Mouse (Mus musculus): ENCODE results near the gene H2-D1. TPM values are rescaled to one million over a fixed set of nuclear protein-coding genes. Genes with fewer than 3 reads are reported as not detected.

H2-D1 gene
- polyA plus RNA-seq, 1 experiment from 2014 or later, result 134 TPM

DNA sequence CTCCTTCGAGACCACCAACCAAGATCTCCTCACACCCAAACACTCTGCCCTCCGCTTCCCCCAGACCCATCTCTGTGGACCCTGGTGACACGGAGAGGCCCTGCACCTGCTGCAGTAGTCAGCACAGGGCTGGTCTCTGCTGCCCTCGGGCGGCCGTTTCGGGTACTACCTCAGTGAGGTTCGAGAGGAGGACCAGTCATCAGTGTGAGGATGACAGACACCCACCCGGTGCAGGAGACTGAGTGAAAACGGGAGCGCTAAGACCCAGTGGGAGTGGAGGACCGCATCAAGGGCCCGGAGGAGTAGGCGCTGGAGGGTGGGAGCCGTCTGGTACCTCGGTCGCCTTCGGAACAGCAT, 26.2 kb upstream of the H2-D1 start:
- peaks cover 34% of the 10 kb centered on the region for H3K4me1 ChIP-seq (ENCODE audit: control insufficient read depth, insufficient read depth, low read depth, low read length)
- H3K9ac ChIP-seq (ENCODE audit: low read depth, low read length), result peak overlapping the region; percentile 75
- H3K36me3 ChIP-seq (ENCODE audit: control insufficient read depth, insufficient read depth, low read length), result peaks cover 2% of the 10 kb centered on the region; the same call in 1 of the 2 replicates
- WGBS, result 1% methylated on average over 18 of the region's 18 CpGs
- ATAC-seq, result peak; percentile 85
- H3K4me2 ChIP-seq (ENCODE audit: low read length), result peak overlapping the region; percentile 89
- peak overlapping the region; percentile 95 for H3K27ac ChIP-seq (ENCODE audit: low read depth, low read length)
- no peaks in the 10 kb centered on the region for H3K27me3 ChIP-seq (replicated peaks; ENCODE audit: control insufficient read depth, insufficient read depth, low read length)
- H3K9me3 ChIP-seq (ENCODE audit: control insufficient read depth, low read length), result no peaks in the 10 kb centered on the region
- H3K4me3 ChIP-seq (ENCODE audit: low read length), result peak overlapping the region; percentile 54

DNA sequence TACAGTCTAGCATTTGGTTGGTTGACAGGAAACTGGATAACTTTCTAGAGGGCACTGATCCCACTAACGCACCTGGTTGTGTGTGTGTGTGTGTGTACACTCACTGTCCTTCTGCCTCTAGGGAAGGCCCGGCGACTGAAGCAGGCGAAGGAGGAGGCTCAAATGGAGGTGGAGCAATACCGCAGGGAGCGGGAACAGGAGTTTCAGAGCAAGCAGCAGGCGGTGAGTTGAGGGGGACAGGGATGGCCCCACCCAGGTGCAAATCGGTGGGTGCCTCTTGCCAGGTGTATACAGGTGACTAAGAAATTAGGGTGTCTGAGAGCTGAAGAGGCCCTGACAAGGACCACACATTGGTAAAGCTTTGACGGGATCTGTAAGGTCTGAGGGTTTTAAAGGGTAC, 25.5 kb upstream of the H2-D1 start:
- peaks cover 30% of the 10 kb centered on the region for H3K4me1 ChIP-seq (ENCODE audit: control insufficient read depth, insufficient read depth, low read depth, low read length)
- H3K9me3 ChIP-seq (ENCODE audit: control insufficient read depth, low read length), result no peaks in the 10 kb centered on the region
- peak overlapping the region; percentile 54 for H3K4me3 ChIP-seq (ENCODE audit: low read length)
- H3K27ac ChIP-seq (ENCODE audit: low read depth, low read length), result peak overlapping the region; percentile 95
- peak overlapping the region; percentile 75 for H3K9ac ChIP-seq (ENCODE audit: low read depth, low read length)
- ATAC-seq, result no peak
- H3K36me3 ChIP-seq (ENCODE audit: control insufficient read depth, insufficient read depth, low read length), result peaks cover 2% of the 10 kb centered on the region; the same call in 1 of the 2 replicates
- H3K27me3 ChIP-seq (replicated peaks; ENCODE audit: control insufficient read depth, insufficient read depth, low read length), result no peaks in the 10 kb centered on the region
- WGBS, result 69% methylated on average over 9 of the region's 9 CpGs
- peak overlapping the region; percentile 89 for H3K4me2 ChIP-seq (ENCODE audit: low read length)

DNA sequence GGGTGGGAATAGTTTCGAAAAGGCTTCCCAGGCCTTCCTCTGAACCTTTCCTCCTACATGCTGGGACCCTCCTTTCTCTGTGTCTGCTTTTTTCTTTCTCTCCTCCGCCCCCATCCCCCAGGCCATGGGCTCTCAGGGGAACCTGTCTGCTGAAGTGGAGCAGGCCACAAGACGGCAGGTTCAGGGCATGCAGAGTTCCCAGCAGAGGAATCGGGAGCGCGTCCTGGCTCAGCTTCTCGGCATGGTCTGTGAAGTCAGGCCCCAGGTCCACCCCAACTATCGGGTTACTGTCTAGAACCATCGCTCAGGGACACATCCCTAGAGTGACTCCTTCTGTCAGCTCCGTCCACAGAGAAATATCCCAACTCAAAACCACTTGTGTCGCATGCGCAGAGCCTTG, 25.0 kb upstream of the H2-D1 start:
- Histone ChIP-seq H3K4me1 (ENCODE audit: control insufficient read depth, insufficient read depth, low read depth, low read length) (peaks cover 26% of the 10 kb centered on the region), H3K27ac (ENCODE audit: low read depth, low read length) (no peak overlapping the region), H3K27me3 (replicated peaks; ENCODE audit: control insufficient read depth, insufficient read depth, low read length) (no peaks in the 10 kb centered on the region), H3K9me3 (ENCODE audit: control insufficient read depth, low read length) (no peaks in the 10 kb centered on the region), H3K4me2 (ENCODE audit: low read length) (peak overlapping the region; percentile 89), H3K9ac (ENCODE audit: low read depth, low read length) (peak overlapping the region; percentile 75; the same call in 1 of the 2 replicates), H3K4me3 (ENCODE audit: low read length) (peak overlapping the region; percentile 54; the same call in 1 of the 2 replicates), H3K36me3 (ENCODE audit: control insufficient read depth, insufficient read depth, low read length) (peaks cover 2% of the 10 kb centered on the region; the same call in 1 of the 2 replicates)
- no peak for ATAC-seq
- WGBS, result 84% methylated on average over 12 of the region's 12 CpGs

DNA sequence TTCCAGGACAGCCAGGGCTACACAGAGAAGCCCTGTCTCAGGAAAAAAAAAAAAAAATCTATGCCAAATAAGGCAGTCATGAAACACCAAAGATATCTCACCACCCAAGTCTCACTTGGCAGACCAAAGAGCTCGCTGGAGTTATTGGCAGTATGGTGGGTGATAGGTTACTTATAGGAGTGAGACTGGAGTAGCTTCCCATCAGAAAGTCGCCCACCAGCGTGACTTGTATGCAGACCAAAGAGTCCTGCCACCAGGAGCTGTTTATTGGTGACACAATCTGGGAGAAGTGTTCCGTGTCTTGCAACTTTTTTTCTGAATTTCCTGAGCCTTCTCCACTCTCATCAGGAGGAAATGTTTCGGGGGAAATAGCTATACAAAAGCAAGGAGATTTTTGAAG, 22.8 kb upstream of the H2-D1 start:
- Histone ChIP-seq H3K27me3 (replicated peaks; ENCODE audit: control insufficient read depth, insufficient read depth, low read length) (no peaks in the 10 kb centered on the region), H3K9ac (ENCODE audit: low read depth, low read length) (no peak overlapping the region), H3K36me3 (ENCODE audit: control insufficient read depth, insufficient read depth, low read length) (peaks cover 15% of the 10 kb centered on the region), H3K4me3 (ENCODE audit: low read length) (no peak overlapping the region), H3K4me1 (ENCODE audit: control insufficient read depth, insufficient read depth, low read depth, low read length) (peaks cover 34% of the 10 kb centered on the region), H3K4me2 (ENCODE audit: low read length) (no peak overlapping the region), H3K27ac (ENCODE audit: low read depth, low read length) (no peak overlapping the region), H3K9me3 (ENCODE audit: control insufficient read depth, low read length) (no peaks in the 10 kb centered on the region)
- 79% methylated on average over 5 of the region's 5 CpGs for WGBS
- ATAC-seq, result no peak

DNA sequence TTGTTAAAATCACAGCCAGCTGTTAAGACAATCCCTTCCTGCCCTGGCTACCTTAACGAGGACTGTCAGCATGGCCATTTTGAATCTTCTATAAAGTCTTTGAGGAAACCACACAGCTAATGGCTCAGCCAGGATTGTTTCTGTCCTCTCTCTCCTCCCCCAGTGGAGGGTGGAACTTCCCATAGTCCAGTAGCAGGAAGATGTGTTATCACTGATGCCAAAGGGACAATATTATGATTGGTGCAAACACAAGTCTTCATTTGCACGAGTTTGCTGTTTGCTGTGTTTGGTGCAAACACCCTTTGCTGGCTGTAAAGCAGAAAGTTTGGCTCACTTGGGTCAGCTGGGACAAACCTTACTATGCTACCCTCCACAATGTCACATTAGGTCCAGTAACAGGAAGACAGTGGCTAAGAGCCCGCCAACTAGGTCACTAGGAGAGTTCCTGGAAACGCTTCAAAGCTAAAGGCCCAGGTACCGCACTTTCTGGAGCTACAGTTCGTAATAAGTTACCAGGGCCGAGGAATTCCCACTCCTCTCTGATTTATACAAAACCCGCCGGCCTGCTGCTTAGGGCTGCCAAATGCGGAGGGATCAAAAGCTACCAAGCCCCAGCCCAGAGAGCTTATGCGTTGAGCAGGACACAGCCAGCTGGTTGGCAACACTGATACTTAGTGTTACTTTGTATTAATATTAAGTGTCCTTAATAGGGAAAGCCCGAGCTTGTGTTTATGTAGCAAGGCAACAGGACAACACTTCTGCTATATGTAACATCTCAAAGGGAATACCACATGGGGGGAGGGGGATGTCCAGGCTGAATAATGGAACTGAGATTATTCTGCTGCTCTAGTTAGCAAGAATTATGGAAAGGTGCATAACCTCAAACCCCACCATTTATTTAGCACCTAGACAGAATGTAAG, 21.9 kb upstream of the H2-D1 start:
- Histone ChIP-seq H3K4me2 (ENCODE audit: low read length) (peak overlapping the region; percentile 78), H3K27me3 (replicated peaks; ENCODE audit: control insufficient read depth, insufficient read depth, low read length) (no peaks in the 10 kb centered on the region), H3K27ac (ENCODE audit: low read depth, low read length) (peak overlapping the region; percentile 89), H3K36me3 (ENCODE audit: control insufficient read depth, insufficient read depth, low read length) (peaks cover 21% of the 10 kb centered on the region), H3K9me3 (ENCODE audit: control insufficient read depth, low read length) (no peaks in the 10 kb centered on the region), H3K4me1 (ENCODE audit: control insufficient read depth, insufficient read depth, low read depth, low read length) (peaks cover 41% of the 10 kb centered on the region), H3K9ac (ENCODE audit: low read depth, low read length) (peak overlapping the region; percentile 64), H3K4me3 (ENCODE audit: low read length) (peak overlapping the region; percentile 69)
- WGBS, result 30% methylated on average over 12 of the region's 12 CpGs
- ATAC-seq, result peak; percentile 1; the same call in 1 of the 2 replicates

DNA sequence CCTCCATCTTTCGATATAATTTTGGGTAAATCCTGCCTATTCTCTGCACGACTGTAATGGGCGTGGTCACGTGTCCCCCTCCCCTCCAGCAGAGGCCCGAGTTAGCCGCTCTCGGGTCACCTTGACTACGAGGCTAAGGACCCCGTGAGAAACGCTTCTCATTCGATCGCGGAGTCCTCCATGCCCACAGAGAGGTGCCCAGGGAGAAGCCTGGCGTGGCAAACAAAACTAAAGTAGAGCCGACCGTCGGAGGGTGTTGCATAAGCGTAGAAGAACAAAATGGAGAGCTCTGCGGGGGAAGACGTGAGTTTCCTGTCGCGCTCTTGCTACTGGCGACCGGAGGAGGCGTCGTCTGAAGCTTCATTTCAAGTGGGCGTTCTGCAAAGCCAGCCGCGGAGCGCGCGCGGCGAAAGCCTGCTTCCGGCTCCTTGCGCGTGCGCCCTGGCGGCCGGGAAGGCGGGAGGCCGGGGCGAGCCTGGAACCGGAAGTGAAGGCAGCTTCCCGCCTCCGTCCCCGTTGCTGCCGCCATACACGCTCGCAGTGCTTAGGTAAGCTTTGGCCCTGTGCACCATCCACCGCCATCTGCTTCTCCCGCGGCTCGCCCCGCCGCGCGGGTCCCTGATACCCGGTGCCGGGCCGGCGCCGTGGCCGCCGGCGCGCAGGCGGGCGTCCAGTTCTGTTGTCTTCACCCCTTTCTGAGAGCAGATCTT, 21.1 kb upstream of the H2-D1 start, which contains the start of gene Ddx39b:
Ddx39b (plus strand) TSS at position 442 of the 710 bp plus-strand sequence.
- no peaks in the 10 kb centered on the region for H3K9me3 ChIP-seq (ENCODE audit: control insufficient read depth, low read length)
- 0% methylated on average over 68 of the region's 69 CpGs for WGBS
- H3K27ac ChIP-seq (ENCODE audit: low read depth, low read length), result peak within 1 kb of the TSS; percentile 89
- peaks cover 49% of the 10 kb centered on the region for H3K4me1 ChIP-seq (ENCODE audit: control insufficient read depth, insufficient read depth, low read depth, low read length)
- peaks cover 28% of the 10 kb centered on the region for H3K36me3 ChIP-seq (ENCODE audit: control insufficient read depth, insufficient read depth, low read length)
- peak within 1 kb of the TSS; percentile 78 for H3K4me2 ChIP-seq (ENCODE audit: low read length)
- ATAC-seq, result peak; percentile 91
- H3K9ac ChIP-seq (ENCODE audit: low read depth, low read length), result peak within 1 kb of the TSS; percentile 95
- H3K4me3 ChIP-seq (ENCODE audit: low read length), result peak within 1 kb of the TSS; percentile 69
- H3K27me3 ChIP-seq (replicated peaks; ENCODE audit: control insufficient read depth, insufficient read depth, low read length), result no peaks in the 10 kb centered on the region

DNA sequence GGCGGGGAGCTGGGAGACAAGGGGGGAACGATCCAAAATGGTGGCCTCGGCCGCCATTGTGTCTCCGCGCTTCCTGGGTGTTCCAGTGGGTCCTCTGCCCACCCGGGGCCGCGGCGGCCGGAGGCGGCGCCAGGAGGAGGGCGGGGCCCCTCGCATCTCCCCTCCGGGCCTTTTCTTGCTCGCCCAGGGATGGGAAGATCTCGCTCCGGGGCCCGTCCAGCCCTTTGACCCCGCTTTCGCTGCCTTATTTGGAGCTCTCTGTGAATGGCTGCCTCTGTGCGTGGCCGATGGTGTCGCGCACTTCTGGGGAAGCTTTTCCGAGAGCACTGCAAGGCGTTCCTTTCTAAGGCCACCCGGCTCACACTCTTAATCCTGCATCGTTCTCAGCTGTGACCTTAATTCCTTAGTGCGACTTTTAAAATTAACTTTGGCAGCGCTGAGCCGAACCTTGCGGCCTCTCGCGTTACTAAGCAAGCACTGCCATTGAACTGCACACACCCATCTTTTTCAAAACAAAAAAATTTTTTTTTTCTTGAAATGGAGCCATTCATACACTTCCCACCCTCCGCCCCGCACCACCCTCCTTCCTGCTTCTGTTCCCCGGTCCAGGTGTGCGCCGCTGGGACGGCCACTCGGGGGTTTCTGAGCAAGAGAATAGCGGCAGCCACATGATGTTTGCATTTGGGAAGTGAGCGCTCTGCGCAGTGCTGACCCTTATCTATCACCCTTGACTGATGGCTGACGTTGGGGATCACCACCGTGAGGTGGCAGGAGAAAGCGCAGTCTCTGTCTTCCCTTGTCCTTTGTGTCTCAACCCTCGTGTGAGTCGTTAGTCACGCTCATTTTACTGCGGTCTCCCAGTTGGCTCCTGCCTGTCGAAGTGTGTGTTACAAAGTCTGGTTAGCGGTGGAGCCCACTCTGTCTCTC, 20.3 kb upstream of the H2-D1 start:
- WGBS, result under 1% methylated on average over 55 of the region's 55 CpGs
- peaks cover 36% of the 10 kb centered on the region for H3K36me3 ChIP-seq (ENCODE audit: control insufficient read depth, insufficient read depth, low read length)
- no peaks in the 10 kb centered on the region for H3K27me3 ChIP-seq (replicated peaks; ENCODE audit: control insufficient read depth, insufficient read depth, low read length)
- H3K4me2 ChIP-seq (ENCODE audit: low read length), result peak overlapping the region; percentile 78
- H3K9me3 ChIP-seq (ENCODE audit: control insufficient read depth, low read length), result no peaks in the 10 kb centered on the region
- H3K27ac ChIP-seq (ENCODE audit: low read depth, low read length), result peak overlapping the region; percentile 89
- ATAC-seq, result peak; percentile 47
- peak overlapping the region; percentile 95 for H3K9ac ChIP-seq (ENCODE audit: low read depth, low read length)
- peaks cover 43% of the 10 kb centered on the region for H3K4me1 ChIP-seq (ENCODE audit: control insufficient read depth, insufficient read depth, low read depth, low read length)
- peak overlapping the region; percentile 69 for H3K4me3 ChIP-seq (ENCODE audit: low read length)

DNA sequence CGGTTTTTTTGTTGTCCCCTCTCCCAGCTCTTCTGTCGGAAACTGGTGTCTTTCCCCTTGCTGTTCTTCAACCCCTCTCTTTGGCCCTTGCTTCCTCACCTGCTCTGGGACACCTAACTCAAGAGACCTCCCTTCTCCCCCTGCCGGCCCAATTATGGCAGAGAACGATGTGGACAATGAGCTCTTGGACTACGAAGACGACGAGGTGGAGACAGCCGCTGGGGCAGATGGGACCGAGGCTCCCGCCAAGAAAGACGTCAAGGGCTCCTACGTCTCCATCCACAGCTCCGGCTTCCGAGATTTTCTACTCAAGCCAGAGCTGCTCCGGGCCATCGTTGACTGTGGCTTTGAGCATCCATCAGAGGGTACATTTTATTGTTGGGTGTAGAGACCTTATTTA, 19.4 kb upstream of the H2-D1 start:
- Histone ChIP-seq H3K36me3 (ENCODE audit: control insufficient read depth, insufficient read depth, low read length) (peaks cover 40% of the 10 kb centered on the region), H3K4me1 (ENCODE audit: control insufficient read depth, insufficient read depth, low read depth, low read length) (peaks cover 38% of the 10 kb centered on the region)

More for the DNA sequence above, 19.4 kb upstream of the H2-D1 start:
- ATAC-seq, result no peak
- WGBS, result 2% methylated on average over 16 of the region's 16 CpGs
- Histone ChIP-seq H3K4me3 (ENCODE audit: low read length) (peak overlapping the region; percentile 69), H3K27me3 (replicated peaks; ENCODE audit: control insufficient read depth, insufficient read depth, low read length) (no peaks in the 10 kb centered on the region), H3K9ac (ENCODE audit: low read depth, low read length) (peak overlapping the region; percentile 95), H3K4me2 (ENCODE audit: low read length) (peak overlapping the region; percentile 78), H3K9me3 (ENCODE audit: control insufficient read depth, low read length) (no peaks in the 10 kb centered on the region), H3K27ac (ENCODE audit: low read depth, low read length) (peak overlapping the region; percentile 89)

Data from hindbrain, embryonic 16.5 days (tissue).